Mouse (Mus musculus) E14TG2a.4 (cell line): ENCODE results near the gene Zcchc17.

Source experiments
- CTCF ChIP-seq: conservative IDR thresholded peaks from 2 replicates; pipeline ENCODE4 v1.5.1; 2014; ENCODE audit warnings: low read length
- NANOG ChIP-seq: IDR thresholded peaks from 2 replicates; pipeline ENCODE4 v1.6.1; 2014; ENCODE audit warnings: borderline replicate concordance, low read length, mixed read lengths

- no peak for TF ChIP-seq CTCF
- no peak for TF ChIP-seq NANOG
Observed at GRCm38 (mm10) chr4:130323165-130323564, 36.6 kb downstream of the Zcchc17 start.
